In genomic region chr6:18310983-18311382, GRCm38 (mm10) we compare ENCODE assay signal across 24 mouse cellular contexts.
"Had no signal": no experiment of that assay in that cellular context is flagged by ENCODE, and none has a peak within 500 bp of the region (broad histone marks: within the 10 kb centered on the region; RNA-seq: fewer than 3 reads in every experiment).

No protein-coding gene starts in this region.

- H3K4me3 ChIP-seq: layer of hippocampus, adult 2 months; limb, embryonic 12.5 days; liver, embryonic 12.5 days; liver, embryonic 15.5 days; megakaryocyte, embryonic 14.5 days; midbrain, embryonic 10.5 days; midbrain, embryonic 13.5 days; myocyte; neural tube, embryonic 13.5 days had no signal

- DNase-seq: kidney, adult 18-20 months; kidney, adult 9 months; kidney, postnatal 25 days; layer of hippocampus, adult 9-11 months; liver; lung, adult 18-20 months; lung, postnatal 36 days; retina, postnatal 1 day; right cerebral cortex, postnatal 25 days; spleen, adult 18-20 months; thymus, adult 18-20 months; thymus, postnatal 36 days had no signal

- ATAC-seq: inflammation-experienced regulatory T-cells, adult 6 months; intestine, embryonic 16.5 days; liver, embryonic 12.5 days; midbrain, embryonic 13.5 days; midbrain, embryonic 16.5 days had no signal

- H3K27me3 ChIP-seq: limb, embryonic 12.5 days; liver, embryonic 12.5 days; liver, embryonic 15.5 days; megakaryocyte, embryonic 14.5 days; midbrain, embryonic 13.5 days; neural tube, embryonic 13.5 days had no signal

- H3K9ac ChIP-seq: limb, embryonic 12.5 days; liver, embryonic 12.5 days; liver, embryonic 15.5 days; midbrain, embryonic 13.5 days; neural tube, embryonic 13.5 days had no signal

- H3K27ac ChIP-seq: layer of hippocampus, adult 2 months; limb, embryonic 12.5 days; liver, embryonic 12.5 days; liver, embryonic 15.5 days; midbrain, embryonic 10.5 days; midbrain, embryonic 13.5 days; neural tube, embryonic 13.5 days had no signal

- H3K36me3 ChIP-seq: limb, embryonic 12.5 days; liver, embryonic 12.5 days; liver, embryonic 15.5 days; midbrain, embryonic 10.5 days; midbrain, embryonic 13.5 days; neural tube, embryonic 13.5 days had no signal

- H3K4me2 ChIP-seq: limb, embryonic 12.5 days; liver, embryonic 12.5 days; liver, embryonic 15.5 days; midbrain, embryonic 13.5 days; neural tube, embryonic 13.5 days had no signal

- H3K9me3 ChIP-seq: limb, embryonic 12.5 days; liver, embryonic 12.5 days; liver, embryonic 15.5 days; megakaryocyte, embryonic 14.5 days; midbrain, embryonic 10.5 days; midbrain, embryonic 13.5 days; neural tube, embryonic 13.5 days had no signal

- H3K4me1 ChIP-seq: limb, embryonic 12.5 days; liver, embryonic 12.5 days; liver, embryonic 15.5 days; megakaryocyte, embryonic 14.5 days; midbrain, embryonic 10.5 days; midbrain, embryonic 13.5 days; neural tube, embryonic 13.5 days had no signal
